Mouse (Mus musculus) A20 (cell line): ENCODE data around the gene Il9r.

Source experiments
- DNase-seq: peaks from one replicate; pipeline ENCODE4 v3.0.0-alpha.2; 2011; ENCODE audit warnings: low read depth, low spot score

Il9r gene

DNA sequence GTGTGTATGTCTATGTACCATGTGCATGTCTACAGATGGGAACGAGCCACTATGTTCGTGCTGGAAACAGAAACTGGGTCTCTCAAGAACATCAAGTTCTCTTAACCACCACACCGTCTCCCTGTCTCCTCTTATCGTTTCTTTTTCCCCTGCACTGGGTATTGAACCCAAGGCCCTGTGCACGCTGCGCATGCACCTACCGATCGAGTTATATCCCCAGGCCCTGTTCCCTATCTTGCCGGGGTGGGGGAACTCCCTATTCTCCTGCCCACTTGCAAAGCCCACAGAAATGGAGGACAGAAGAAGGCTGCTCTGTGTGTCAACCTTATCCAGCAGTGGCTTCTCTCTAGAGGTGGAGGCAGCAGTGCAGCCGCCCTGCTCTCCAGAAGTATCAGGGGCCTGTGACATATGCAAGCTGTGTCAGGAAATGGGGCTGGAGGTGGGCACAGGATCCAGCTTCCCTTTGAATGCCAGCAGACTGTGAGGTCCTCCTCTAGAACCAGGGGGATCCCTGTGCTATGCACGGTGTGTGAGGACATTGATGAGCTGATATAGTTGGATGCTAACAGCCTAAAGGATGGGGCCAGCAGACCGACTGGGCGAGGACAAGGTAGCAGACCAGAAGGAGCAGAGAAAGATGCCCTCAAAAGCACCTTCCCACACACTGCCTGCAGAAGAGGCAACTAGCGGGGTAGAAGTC, 1.7 kb downstream of the Il9r start:
- DNase-seq = peak; percentile 70

GRCm38 (mm10) chr11:32197766-32198165, 2.3 kb downstream of the Il9r start:
- peak; percentile 56 for DNase-seq

DNA sequence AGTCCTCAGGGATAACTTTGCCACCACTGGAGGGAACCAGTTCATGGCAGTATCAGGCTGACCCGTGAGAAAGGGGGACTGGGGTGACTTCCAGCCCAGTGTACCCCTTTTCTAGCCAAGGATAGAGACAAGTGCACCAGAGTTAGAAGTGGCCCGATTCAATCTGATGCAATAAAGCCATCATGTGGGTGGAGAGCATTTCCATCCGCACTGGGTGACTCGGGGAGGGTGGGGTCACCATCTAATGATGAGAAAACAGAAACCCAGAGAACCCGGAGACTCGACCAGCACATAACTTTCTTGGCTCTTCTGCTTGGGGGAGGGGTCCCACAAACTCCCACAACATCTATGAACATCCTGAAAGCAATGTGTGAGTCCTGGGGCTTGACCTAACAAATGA, 3.4 kb downstream of the Il9r start:
- DNase-seq = peak; percentile 70

DNA sequence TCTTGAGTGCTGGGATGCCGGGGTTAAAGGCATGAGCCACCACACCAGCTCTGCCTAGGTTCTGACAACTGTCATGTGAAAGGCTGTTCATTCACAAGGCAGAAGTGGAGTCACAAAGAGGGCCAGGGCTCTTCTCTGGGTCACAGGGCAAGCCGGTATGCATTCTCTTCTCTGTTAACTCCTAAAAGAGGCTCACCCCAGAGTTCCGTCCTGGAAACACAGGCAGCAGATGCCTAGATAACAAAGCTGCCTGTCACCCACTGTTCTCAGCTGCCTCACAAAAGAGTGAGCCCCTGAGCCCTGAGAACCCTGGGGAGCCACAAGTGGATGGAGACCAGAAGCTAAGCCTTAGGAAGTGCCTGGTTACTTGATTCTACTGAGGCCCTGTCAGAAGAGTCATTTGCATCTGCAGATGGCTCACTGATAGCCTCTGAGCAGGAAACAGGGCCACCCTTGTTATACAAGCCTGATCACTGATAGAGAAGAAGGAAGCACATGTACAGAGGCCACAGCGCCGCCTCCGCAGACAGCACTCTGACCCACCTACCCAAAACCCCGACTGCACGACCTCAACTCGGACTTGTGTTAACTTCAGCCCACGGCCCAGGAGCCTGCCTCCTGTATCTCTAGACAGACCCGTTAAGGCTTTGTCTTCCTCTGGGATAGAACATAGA, 4.1 kb downstream of the Il9r start:
- peak; percentile 81 for DNase-seq

- no peak for DNase-seq
Measured at GRCm38 (mm10) chr11:32194626-32195025, 5.5 kb downstream of the Il9r start.

DNA sequence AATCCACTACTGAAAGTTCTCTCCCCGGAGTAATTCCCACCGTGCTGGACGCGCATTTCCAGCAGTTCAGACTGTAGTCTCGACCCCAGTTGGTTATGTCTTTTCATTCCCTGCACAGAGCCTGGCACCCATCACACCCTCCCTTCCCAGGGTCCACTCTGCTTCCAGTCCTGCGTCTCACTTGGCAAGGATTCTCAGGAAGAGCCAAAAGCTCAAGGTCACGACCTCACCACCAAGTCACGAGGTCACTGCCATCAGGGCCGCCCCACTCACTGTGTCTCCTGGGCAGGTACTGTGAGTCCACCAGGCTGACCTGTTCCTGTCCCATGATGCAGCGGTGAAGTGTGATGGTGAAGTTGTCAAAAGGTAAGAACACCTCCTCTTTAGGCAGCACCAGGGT, 6.0 kb downstream of the Il9r start:
- no peak for DNase-seq

DNA sequence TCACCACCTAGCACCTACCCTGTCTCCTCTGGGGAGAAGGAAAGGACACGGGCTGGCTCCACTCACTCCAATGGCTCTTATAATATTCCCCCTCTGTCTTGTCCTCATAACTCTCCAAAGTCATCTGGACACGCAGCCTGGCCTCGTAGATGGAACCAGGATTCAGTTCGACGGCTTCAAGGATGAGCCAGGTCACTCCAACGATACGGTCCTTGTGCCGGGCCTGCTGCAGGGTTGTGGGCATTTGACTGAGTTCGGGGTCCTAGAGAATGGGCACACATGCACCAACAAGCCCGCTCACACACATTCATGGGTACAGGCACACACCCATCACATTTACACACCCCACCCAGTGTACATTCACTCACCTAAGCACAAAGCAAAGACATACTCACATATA, 6.9 kb downstream of the Il9r start:
- no peak for DNase-seq

DNA sequence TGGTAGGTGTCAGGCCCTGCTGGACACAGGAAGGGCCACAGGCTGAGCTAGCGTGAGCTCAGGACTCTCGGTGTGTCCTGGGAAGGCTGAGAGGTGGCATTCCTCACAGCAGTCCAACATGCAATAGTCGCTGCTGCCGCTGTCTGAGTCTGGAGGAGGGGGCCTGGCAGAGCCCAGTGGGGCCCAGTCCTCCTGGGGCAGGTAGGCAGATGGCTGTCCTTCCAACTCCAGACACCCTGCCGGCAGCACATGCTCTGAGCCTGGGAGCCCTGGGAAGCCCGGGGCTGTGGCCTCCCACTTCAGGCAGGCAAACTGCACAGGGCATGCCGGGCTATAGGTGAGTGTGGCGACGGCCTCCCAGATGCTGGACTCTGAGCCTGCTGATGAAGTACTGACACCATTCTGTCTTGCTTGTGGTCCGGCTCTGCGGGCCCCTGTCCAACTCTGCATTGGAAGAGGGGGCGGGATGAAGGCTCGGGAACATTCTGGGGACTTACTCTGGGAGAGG, 9.4 kb downstream of the Il9r start:
- DNase-seq = no peak

GRCm38 (mm10) chr11:32190119-32190518, 10.0 kb downstream of the Il9r start:
- DNase-seq = no peak

GRCm38 (mm10) chr11:32189434-32189833, 10.6 kb downstream of the Il9r start:
- no peak for DNase-seq

- no peak for DNase-seq
Measured at GRCm38 (mm10) chr11:32188881-32189280, 11.2 kb downstream of the Il9r start.

DNA sequence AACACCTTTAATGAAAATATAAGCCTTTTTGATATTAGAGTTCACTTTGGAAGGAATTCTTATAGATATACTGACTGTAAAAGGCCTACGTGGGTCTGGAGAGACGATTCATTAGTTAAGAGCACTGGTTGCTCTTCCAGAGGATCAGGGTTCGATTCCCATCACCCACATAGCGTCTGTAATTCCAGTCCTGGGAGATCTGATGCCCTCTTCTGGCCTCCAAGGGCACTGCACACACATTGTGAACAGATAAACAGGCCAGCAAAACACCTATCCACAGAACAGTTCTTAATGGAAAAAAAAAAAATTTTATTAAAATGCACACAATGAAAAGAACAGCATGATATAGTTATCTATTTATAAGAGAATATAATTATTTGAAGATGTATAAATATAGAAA, 12.8 kb downstream of the Il9r start:
- peak; percentile 38 for DNase-seq

GRCm38 (mm10) chr11:32186031-32186430, 14.0 kb downstream of the Il9r start:
- DNase-seq = no peak

DNA sequence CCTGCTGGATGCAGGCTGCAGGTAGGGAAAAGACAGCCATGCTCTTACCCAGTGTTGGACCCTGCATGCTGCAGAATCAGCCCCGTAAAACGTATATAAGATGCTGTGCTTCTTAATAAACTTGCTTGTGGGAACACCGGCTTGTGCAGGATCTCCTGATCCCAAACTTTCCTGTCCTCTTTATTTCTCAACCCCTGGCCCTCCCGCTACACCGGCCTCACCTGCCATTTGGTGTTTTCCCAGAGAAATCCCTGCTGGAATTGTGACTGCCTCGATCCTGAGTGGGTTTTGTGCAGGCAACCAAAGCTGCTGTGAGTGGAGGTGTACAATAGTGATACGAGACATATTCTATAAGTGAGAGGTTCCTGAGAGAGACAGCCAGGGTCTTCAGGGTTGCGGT, 15.6 kb downstream of the Il9r start:
- no peak for DNase-seq

DNA sequence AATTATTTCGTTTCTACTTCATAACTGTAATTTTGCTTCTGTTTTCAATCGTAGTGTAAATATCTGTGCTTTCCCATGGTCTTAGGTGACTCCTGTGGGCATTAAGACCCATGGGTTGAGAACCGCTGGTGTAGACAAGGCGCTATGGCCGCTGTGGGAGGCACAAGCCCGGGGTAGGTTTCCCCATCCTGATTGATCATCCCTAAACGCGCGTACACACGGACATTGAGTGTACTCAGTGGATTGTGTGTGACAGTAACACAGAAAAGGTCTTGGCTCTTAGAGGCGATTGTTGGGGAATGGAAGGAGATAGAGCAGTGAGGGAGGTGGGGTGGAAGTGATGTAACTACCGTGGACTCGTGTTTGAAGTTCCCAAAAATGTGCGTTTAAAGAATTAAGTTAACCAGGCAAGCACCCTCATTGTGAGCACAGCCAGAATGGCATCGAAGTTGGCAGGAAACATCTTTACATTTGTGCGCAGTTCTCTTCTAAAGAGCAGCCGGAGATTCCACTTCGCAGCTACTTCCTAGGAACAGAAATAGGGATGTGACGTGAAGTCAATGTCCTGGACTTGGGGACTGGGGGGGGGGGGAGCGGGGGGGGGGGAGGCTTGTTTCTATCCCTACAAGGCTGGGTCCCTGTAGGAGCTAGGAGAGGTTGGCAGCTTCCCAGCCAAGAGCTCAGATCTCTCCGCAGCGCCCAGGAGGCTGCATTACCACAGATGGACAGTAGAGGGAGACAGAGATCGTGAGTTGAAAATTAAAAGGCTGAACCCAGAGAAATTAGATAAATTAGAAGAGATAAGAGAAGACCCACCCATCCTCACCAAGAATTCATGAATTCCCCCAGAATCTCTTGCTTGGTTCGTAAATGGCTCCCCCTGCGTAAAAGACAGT, 17.9 kb downstream of the Il9r start:
- DNase-seq = peak; percentile 75

DNA sequence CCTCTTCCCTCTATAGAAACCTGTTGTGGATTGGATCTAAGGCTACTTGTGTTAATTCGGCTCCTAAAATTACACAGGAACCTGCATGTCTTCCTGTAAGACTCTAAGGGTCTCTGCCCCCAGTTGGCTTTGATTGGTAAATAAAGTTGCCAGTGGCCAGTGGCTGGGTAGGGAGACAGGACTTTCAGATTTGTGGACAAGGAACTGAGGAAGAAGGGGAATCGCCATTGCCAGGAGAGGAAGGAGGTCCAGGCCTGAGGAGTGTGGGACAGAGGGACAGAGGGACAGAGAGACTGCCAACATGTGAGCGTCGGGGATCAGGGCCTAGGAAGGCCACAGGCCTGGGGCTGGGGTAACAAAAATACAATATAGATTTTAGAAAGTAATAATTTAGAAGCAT, 18.8 kb downstream of the Il9r start:
- no peak for DNase-seq

DNA sequence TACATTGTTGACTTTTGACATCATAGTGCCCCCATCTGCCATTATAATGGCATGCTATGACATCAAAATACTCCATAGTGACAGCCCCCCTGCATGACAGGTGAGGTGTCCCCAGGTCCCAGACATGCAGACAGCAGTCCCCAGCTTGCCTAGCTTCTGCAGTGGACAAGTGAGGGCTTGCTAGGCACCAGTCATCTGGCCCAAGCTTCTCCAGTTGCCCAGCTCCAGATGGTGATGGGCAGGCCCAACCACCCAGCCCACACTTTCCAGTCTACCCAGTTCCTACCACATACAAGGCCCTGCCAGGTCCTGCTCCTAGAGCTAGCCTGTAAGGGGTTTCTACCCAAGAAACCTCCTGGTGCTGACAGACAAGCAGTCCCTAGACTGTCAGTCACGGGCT, 21.6 kb downstream of the Il9r start:
- DNase-seq = no peak

DNA sequence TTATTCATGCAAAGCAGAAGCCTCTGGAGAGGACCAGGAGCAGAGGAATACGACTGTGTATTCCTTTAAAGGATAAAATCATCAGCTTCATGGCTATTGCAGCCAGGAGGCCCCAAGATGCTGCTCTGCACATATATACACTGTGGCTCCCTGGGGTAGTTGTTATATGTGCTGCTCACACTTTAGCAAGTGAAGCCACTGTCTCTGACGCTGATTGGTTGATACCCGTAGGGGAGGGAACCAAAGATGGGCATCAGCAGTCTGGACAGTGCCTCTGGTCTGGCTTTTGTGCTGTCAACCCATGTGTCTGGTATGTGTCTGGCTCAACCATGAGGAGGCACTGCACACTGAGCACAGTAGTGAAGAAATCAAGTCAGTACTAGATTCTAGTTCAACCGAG, 33.4 kb downstream of the Il9r start:
- no peak for DNase-seq

DNA sequence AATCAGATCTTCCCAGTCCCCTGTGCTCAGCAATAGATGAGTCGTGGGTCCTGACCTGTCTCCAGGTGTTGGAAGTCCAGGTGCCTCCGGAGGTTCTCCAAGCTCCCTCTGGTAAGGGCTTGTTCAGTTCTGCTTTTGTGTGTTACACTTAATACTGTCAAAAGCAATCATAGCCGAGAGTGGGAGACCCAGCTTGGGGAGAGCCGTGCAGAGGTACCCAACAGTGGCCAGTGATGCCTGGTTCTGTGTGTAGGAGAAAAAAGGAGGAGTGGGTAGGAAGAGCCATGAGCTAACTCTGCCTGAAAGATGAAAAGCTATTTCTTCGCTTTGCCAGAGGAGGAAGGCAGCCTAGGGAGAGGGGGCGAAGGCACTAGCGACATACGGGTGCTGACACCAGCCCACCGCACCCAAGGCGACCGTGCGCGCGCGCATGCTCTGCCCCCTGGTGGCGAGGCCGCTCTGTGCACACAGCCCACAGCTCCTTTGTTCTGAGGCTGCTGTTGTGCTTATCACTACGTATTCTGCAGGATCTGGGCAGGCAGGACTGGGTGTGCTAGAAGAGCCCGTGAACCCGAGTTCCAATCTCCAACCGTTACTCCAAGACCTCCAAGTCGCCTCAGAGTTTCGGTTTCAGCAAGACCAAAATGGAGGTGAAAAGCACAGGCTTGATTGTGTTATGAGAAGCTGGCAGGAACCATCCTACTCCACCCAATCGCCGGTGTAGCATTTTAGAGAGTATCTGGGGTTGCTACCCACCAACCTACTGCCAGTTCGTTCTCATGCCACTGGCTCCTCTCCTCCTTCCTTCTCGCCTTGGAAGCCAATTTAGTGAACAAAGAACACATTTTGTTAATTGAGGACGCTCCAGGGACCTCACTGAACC, 37.9 kb downstream of the Il9r start:
- peak; percentile 66 for DNase-seq

- DNase-seq = peak; percentile 15
Measured at GRCm38 (mm10) chr11:32161500-32161899, 38.6 kb downstream of the Il9r start.

DNA sequence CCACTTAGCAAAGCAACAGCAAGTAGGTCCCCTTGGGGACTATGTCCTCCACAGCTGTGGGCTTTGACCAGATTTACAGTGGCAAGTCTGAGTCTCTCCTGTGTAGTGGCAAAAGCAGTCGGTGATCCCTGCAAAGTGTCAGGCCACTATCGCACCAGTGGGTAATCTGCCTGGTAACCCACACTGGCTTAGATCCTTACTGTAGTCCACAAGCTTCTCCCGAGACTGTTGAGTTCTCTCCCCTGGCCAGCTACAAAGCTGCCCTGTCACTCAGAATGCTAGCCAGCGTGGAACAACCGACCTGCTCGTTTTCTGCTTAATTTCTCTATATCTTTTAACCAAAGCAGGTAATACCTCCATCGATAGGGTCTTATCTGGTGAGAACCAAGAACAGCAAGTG, 39.7 kb downstream of the Il9r start:
- DNase-seq = no peak
